Mouse (Mus musculus): ENCODE results near the gene Rpia.

DNA sequence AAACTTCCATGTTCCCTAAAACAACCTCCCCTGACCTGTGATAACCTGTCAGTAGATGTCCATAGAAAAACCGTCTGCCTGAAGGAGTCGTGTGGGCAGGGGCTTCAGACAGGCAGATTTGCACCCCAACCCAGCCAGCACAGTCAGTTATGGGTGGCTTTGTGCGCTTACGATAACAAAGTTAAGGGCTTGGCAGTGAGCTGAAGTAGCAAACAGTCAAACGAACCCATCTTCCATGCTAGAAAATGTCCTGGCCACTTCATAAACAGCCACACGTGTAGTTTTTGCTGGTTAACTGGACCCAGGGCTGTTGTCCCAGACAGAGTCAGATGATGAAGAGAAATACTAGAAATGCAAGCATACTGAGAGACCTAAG is 40.1 kb downstream of the Rpia start:
- no peak for TF ChIP-seq CTCF (conservative IDR thresholded peaks at IDR 0.05; ENCODE audit: low read length)
- TF ChIP-seq POU5F1 (IDR thresholded peaks at IDR 0.05; ENCODE audit: borderline replicate concordance, low read length) = no peak
